Mouse (Mus musculus) kidney, postnatal 14 days (tissue): ENCODE data around the gene Anks1b.
A peak's percentile ranks its signal among the peaks of the same experiment; 100 is the strongest.

Source experiments
- DNase-seq: peaks from one replicate; pipeline ENCODE4 v3.0.0; 2022; ENCODE audit warnings: mixed read lengths

The Anks1b gene

DNA sequence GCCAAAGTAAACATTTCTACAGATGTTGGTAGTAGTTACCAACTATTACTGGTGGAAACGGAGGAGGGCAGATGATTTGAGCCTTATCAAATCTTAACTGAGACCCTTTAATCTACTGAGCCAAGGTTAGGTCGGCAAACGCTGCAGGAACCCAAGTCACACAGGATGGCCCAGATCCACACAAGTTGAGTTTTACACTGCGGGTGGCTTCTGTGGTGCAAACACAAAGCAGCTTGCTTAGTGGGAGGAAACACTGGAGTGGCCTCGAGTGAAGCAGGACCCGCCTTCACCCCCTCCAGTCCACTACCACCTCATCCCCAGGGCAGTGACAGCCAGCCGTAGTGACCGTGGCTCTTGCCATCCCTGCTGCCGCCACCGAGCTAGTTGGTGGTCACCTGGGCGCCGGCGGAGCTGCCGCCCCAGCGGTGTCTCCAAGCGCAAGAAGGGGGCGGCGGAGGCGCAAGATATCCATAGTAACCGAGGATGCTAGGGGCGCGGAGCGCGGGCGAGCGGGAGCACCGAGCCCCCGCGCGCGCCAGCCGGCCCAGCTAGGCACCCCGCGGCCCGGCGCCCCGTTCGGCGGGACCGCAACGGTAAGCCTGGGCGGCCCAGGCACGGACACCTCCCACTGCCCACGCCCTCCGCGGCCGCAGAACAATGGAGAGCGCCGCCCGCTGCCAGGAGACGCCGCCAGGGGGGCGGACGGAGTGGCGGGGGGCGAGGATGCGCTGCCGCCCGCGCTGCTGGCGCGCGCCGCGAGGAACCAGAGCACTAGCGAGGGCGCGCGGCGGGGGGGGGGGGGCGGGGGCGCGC is 955.5 kb downstream of the Anks1b start:
- DNase-seq = no peak

DNA sequence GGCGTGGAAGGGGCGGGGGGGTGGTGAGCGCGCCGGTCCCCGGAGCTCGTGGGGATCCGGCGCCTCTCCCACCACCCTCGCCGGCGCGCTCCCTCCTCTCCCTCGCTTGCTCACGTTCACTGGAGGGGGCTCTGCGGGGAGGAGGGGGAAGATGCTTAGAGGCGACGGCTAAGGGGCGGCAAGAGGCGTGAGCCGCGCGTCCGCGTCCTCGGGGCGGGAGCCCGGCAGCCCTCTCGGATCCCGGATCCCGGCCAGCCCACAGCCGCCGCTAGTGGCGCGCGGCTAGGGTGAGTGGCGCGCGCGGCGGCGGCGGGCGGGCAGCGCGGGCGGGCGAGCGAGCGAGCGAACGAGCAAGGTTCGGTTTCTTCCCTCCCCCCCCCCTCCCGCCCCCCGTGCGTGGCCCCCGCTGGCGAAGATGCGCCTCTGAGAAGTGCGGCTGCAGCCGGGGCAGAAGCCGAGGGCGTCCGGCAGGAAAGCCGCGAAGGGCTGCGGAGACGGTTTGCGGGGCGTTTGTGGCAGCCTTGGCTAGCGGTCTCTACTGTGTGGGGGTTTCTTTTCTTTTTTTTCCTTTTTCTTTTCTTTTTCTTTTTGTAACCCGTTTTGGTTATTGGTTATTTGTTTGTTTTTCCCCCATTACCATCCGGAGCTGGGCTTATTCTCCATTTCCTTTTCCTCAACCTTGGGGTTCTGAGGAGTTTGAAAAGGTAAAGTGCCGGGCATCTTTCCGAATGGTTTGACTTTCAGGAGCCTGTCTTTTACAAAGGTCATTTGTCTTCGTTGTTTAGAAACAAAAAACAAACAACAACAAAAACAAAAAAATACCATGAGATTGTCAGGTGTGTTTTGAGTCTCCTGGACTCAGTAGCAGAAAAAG is 956.3 kb downstream of the Anks1b start:
- no peak for DNase-seq

DNA sequence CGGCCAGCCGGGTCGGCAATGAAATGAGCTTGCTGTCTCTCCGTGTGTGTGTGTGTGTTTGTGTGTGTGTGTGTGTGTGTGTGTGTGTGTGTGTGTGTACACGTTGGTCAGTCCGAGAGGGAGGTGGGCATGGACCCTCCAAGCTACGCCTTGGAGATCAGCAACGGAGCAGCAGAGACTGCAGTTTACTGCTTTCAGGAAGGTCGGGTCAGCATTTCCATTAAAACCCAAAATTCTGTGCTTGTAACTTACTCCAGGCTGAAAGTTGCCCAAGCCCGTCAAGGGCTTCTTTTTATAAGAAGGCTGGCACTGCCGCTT is 956.9 kb downstream of the Anks1b start:
- DNase-seq = no peak

DNA sequence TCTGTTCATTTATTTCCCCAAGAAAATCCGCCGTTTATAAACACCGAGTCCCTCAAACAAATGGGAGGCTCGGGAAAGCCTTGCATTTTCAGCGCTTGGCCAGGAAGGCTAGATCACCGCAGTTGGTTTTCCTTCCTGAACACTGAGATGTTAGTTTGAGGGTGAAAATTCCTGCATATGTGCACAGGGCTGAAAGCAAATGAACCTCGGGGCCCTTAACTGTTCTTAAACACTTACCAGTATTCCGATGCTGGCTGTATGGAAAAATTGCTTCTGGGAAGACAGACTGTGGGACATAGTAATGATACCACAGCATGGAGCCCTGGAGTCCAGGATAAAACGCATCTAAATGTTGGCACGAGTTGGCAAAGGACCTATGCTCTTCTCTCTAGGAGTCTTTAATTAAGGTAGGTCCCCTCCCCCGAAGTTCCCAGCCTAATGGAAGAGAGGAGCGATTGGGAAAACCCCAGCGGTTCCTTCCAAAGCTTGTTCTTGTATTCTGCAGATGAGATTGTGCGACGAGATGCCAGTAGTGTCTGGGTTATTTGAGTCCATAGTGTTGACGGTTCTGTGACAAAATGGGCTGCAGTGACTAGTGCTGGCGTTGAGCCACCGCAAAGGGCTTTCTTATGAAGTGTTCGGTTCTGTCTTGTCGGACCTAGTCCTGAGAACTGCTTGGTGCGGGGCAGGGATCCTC is 957.4 kb downstream of the Anks1b start:
- DNase-seq = no peak

DNA sequence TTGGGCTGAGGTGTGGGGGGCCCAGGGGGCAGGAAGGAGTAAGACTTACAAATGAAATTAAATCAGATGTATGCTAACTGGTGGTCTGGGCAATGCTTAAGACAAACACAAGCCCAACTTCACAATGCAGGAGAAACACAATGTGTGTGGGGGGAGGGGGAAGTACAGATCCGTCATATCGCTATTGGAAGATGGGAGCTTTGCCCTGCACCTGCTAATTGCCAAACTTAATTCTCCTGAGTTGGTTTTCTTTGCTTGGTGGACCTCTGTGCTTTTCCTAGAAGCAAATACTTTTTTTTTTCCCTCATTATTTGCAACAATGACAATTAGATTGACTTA is 957.9 kb downstream of the Anks1b start:
- no peak for DNase-seq

DNA sequence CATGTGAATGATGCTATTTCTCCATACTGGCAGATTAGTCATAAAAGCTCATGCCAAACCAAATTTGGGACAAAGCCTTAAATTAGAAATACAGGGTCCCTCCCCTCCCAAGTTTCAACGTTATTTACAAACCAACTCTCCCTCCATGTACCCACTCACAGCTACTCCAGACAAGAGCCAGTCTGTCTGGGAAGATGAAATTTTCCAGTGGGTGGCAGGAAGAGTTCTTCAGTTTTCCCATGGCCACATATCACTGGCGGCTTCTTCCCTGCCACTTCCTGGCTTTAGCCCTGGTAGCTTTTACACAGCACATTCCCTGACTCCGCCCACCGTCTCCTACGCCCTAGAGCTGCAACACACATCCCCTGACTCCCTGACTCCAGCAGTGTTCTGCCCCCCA is 961.0 kb downstream of the Anks1b start:
- no peak for DNase-seq

DNA sequence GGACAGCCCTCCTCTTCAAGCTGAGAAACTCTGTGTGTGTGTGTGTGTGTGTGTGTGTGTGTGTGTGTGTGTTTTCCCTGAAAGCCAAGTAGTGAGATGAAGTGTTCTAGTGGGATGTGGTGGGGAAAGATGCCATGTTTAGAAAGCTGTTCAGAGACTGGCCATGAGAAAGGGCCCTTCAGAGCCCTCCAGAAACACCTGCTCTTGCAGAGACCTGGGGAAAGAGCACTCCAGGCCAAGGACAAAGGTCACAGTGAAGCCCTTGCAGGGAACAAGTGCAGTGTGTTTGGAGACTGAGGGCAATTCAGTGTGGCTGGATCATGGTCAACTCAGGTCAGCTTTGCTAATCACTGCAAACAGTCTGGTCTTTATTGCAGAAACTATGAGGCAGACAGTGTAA is 961.9 kb downstream of the Anks1b start:
- no peak for DNase-seq

DNA sequence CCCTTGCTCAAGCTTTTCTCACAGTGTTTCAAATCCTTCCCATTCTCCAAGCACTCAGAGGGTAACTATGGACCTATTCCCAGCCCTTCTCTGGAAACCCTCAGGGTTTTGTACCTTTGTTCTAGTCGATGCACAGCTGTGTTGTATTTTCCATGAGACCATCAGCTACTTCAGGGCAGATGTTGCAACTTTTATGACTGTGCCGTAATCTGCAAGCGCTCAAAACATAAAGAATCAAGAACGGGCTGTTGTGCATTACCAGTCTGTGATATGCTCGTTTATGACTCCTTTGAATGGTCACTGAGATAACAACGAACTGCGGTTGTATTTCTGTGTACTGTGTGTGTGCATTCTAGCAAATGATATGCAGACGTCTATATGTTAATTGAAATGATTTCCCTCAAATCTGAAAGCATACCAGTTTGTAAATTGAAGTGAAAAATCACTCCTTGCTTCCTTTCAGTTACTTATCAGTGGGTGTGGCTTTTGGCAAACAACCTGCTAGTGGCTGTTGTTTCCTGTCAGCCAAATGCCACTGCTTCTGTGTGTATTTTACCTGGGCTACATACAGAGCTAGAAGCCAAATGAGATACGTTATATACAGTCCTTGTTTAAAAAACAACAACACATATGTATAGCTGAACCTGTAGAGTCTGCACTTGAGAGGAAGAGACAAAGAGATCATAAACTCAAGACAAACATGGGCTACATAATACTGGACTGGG is 966.5 kb downstream of the Anks1b start:
- DNase-seq = no peak

DNA sequence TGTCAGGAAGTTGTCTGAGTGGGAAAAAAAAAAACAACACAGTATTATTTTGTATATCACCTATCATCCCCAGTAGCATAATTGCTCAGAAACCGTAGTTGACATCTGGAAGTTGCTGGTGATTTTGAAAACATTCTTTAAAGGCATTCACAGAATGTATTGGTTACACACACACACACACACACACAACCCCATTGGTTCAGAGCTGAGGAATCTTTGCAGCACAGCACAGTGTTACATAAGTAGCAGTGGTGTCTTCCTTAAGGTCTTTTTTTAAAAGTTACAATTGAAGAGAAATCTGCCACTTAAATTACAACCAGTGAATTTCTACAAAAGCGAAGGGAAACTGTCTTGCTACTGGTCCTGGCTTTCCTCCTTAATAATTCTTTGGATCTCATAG is 969.1 kb downstream of the Anks1b start:
- DNase-seq = no peak

DNA sequence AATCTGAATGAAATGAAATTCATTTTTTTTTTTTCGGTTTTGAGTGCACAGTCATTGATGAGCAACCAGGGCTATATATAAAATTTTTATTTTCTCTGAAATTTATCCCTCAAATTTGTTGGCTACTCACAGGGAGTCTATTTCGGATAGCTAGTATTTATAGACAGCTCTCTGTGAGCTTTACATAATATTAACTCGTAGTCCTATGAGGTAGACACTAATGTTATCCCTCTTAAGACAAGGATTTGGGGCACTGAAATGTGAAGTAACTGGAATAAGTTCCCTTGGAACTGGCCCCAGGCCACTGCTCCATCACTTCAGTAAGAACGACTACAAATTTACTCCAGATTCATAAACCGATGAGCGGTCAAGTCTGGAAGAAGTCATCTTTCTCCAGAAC is 977.8 kb downstream of the Anks1b start:
- DNase-seq = no peak

DNA sequence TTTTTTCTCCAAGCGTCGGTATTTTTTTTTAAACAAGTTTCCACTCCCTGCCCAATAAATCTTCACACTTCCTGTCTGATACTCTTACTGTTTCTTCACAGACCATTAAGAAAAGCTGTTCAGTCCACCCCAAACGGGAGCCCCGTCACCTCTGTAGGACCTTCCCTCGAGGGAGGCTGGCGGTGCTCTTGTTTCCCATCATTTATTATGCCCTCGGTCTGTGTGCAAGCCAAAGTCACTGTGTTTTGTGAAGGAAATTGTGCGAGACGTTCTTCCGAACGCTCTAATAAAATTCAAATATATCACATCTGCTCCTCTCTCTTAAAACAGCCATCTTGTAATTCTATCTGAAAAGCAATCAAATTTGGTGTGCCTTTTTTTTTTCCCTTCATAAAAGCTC is 978.7 kb downstream of the Anks1b start:
- no peak for DNase-seq

DNA sequence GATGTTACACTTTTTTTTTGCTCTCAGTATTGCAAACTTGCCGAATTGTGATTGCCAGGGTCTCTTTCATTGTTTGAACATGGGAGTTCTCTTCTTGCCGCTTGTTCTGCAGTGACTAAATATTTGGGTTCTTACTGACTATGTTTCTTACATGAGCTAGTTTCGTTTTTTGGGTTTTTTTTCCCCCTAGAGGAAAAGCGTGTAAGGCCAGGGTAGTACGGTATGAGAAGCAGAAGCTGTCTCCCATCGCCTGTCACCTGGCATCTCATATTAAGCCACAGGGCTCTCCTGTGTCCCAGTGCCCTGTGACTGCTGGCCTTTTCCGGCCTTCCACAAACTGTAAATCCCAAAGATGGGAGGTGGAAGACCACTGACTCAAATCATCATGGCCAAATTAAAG is 979.1 kb downstream of the Anks1b start:
- no peak for DNase-seq

DNA sequence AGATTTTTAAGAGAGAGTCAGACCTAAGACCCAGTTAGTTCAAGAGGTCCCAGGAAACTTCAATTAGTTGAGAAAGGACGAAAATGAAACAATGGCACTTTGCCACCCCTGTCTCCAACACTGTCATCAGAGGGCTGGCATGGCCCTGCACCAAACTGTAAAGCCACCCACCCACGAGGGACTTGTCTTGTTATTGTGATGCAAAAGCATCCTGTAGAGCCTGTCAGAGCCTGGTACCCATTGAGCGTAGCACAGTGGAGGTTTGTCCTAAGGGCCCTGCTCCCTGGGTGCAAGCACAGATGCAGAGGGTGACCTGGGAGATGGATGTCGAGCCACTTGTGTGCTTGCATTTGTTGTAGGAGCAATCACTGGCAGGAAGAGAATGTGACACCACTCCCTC is 983.4 kb downstream of the Anks1b start:
- DNase-seq = no peak

DNA sequence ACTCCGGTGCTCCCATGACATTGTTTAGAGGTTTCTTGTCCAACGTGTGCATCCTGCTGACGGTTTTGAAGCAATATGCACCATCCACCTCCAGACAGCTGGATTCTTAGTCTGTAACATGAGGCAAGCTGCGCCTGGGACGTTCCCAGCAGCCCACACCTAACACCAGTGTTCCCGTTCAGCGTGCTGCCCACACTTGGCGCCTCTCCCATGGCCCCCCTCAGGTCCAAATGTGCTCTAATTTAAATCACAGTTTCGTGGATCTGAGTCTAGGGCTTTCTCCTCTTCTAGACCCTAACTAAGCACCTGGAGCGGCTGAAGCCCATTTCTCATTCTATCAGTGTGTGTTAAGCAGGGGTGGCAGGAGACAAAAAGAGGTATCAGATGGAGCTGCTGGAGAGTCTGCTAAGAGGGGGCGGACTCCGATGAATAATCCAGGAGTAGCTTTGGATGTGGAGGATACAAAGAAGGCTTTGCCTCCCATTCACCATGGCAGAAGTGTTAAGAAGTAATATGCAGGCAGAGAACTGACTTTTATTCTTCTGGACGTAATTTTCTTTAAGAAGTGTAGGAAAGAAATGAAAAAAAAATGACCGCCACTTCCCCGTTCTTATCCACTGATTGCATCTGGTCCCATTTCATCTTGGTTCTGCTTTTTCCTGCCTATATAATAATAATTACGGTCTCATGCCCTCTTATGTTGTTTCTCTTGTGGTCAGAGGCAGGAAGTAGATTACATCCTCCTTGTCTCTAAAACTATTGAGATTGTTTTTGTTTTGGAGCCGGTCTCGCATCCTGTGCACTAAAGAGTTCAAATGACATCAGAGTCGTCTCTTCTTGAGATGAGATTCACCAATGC is 986.6 kb downstream of the Anks1b start:
- DNase-seq = no peak

DNA sequence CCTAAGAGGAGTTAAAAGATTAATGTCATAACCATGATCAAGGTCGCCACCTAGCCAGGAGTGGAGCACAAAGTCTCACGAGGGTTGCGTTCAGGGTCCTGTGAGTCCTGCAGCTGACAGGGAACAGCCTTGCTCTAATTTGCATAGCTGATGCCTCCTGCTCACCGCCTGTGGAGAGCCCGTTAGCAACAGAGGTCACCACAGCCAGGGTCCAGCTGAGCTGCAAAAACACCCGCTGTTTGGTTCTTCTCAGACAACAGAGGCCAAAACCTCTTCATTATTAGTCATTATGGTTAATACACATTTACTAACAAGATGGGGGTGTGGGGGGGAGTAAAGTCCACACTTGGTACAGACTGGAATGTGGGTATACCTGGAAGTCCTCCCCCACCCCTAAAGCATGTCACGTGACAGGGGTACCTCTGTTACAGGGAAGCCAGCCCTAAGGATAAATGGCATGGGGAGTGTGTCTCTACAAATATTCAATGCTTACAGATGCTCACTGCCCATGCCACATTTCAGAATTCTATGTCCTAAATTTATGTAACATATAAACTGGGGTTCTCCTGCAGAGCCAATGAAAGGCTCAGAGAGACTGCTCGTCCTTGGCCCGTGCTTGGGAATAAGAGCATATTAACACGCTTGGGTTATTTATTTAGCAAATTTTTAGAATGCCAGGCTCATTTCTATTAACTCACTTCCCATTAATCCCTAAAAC is 990.7 kb downstream of the Anks1b start:
- DNase-seq = peak; percentile 12

DNA sequence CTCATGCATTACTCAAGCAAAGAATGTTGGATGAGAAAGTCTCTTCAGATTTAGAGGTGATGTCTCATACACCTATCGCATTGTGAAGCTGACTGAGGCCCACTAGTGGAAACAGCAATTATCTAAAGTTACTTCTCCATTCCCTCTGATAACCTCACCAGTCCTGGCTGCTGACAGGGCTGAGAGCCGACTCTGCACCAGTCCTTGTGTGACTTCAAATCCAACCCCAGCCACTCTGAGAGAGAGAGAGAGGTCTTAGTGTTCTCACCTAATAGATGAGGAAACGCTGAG is 991.2 kb downstream of the Anks1b start:
- no peak for DNase-seq

DNA sequence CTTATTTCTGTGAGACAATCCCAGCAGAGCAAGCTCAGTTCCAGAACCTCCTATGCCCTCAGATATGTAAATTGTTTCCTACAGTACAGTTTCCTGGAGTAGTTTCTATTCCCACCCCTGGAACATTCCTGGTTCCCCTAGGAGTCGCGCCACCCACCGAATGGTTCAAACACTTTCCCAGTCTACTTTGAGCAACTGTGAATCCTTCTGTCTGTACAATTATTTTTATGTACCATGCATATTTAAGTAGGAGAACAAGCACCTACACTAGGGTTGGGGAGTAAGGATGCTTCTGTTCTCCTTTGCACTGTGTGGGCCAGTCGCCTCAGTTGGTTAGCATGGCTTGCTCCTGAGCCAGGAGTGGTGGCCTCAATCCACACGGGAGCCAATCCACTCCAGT is 999.9 kb downstream of the Anks1b start:
- no peak for DNase-seq

DNA sequence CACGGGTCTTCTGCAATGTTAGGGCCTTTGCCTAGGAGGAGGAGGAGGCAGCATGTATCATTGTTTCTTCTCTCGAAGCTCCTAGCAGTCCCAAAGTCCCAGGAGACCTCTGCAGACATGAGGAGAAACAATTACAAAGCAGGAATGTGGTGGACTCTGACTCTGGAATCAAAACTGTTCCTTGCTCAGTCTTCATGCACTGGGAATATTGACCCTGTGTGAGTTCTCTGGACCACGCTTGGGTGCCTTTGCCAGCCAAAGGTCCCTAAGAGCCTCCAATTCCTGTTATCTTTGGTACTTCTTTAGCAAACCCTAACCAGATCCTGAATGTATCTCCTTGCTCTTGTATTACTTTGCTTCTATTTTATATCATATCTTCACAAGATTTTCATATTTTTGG is 1000.9 kb downstream of the Anks1b start:
- DNase-seq = no peak

DNA sequence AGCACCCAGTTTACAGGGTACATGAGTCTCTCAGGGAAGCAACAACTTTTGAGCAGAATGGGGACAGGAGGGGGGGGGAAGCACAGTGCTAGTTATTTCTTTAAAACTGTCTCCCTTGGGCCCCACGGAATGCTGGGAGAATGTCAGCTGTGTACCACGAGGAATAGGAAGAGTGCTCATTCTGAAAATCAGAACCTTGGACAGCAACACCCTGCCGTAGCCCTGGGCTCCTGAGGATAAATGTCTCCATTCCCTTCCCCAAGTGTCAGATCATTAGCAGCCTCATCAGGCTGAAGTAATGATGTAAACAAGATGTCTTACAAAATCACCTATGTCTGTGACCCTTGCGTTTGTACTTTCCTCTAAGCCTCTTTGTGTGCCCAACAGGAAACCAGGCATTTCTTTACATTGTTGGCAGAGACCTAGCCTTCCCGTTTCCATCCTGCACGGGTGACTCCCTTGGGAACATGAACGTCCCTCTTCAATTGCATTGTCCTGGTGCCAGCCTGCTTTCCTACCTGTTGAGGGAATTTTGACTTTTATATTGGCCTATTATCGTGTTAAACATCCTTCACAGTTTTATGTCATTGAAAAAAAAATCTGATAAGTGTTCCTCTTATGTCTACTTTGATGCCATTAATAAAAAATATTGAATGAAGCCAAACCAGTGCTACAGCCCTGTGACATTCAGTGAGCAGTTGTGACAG is 1007.7 kb downstream of the Anks1b start:
- peak; percentile 12 for DNase-seq

DNA sequence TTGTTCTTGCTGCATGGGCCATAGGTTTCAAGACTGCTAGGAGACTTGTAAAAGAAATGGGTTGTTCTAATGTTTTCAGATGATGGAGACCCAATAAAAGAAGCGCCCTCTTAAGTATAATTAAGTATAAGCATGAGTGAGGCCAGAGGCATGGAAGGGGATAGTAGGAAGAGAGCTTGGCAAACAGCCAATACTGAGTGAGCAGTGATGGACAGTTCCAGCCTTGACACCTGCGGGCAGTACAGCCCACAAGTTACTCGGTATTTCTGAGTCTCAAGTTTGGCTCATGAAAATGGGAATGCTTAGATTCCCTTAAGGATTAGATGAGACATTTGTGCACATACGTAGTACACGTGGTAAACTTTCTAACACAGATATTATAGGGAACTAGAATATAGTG is 1016.3 kb downstream of the Anks1b start:
- no peak for DNase-seq

DNA sequence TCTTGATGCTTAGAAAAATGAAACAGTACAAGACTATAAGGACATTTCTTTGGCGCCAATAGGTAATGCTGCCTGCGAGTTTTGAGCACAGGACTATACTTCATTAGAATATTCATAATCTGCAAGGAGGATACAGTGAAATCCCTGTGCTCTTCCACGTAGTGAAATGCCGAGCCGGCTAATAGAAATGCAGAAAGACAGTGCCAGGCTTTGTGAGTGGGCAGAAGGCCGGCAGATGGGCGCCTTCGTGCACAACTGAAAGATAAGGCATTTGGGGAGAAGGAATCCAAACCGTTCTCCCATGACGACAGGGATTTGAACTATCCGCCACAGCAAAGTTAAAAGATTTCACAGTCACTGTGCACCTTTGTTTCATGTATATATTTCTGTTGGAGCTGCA is 1019.4 kb downstream of the Anks1b start:
- DNase-seq = no peak
